Mouse (Mus musculus): ENCODE measurements around the gene Hoxa6.

Gene Hoxa6

DNA sequence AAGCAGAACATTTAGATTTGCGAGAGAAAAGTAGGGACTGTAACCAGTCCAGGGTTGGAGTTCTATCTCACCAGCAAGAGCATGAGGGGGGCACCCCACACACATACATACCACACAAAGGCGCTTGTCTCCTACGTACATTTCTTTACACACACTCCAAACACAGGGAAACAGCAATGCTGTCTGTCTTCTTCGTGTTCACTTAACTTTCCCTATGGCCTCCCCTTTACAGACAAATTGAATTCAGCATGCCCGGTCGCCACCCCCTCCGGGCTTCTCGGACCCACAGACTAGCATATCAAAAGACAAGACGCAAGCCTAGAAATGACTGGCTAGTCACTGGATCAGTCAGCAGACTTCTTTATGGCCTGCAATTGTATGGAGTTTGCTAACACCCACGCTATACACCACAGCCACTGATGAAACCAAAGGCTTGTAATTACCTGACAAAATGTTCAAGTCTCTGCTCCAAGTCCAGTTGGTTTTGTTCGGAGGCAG, 28.3 kb downstream of the Hoxa6 start:
- no peak for DNase-seq (ENCODE audit: low read depth in 2 of 2, low spot score in 2 of 2)

DNA sequence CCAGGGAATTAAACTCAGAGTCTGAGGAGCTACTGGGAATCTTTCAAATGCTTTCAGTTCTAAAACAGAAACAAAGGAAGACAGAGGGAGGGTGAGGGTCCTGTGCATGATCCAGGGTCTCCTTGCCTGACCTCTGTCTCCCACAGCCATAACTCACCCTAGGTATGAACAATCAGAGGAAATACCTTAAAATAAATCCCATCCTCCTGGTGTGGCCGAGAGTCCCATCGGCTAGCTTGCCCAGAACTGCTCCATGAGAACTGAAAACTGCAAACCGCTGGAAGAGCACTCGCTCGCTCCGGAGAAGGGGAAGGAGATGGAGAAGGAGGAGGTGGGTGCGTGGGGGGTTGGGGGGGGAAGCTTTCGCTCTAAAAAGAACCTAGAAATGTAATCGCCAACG, 28.8 kb downstream of the Hoxa6 start:
- no peak for DNase-seq (ENCODE audit: low read depth in 2 of 2, low spot score in 2 of 2)

- DNase-seq (ENCODE audit: low read depth in 2 of 2, low spot score in 2 of 2) = no peak
These were observed 29.4 kb downstream of the Hoxa6 start for GRCm38 (mm10) chr6:52178918-52179665.

DNA sequence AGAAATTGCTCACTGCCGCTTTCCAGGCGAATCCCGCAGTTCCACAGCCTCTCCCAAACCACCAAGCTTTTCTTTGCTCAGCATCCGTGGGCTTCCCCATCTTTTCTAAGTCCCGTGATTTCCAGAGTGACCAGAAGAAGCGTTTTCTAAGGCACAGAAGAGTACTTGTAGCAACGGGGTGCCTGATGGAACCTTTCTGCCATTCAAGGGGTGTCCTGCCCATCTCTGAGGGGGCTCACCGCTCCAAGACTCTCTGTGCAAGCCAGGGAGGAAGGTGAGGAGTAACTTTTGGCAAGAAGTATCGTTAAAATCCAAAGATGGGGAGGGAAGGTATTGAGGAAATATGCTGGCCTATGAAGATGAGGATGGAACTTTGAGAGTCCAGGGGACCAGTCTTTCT, 30.7 kb downstream of the Hoxa6 start:
- no peak for DNase-seq (ENCODE audit: low read depth in 2 of 2, low spot score in 2 of 2)

GRCm38 (mm10) chr6:52177061-52177735, 31.3 kb downstream of the Hoxa6 start, which contains the start of gene 5730596B20Rik:
TSS of gene 5730596B20Rik (plus strand) at chr6:52177498.
- no peak for DNase-seq (ENCODE audit: low read depth in 2 of 2, low spot score in 2 of 2)

- no peak for DNase-seq (ENCODE audit: low read depth in 2 of 2, low spot score in 2 of 2)
These were observed 32.1 kb downstream of the Hoxa6 start for GRCm38 (mm10) chr6:52176391-52176790.

GRCm38 (mm10) chr6:52175864-52176263, 32.7 kb downstream of the Hoxa6 start:
- no peak for DNase-seq (ENCODE audit: low read depth in 2 of 2, low spot score in 2 of 2)

- no peak for DNase-seq (ENCODE audit: low read depth in 2 of 2, low spot score in 2 of 2)
These were observed 33.4 kb downstream of the Hoxa6 start for GRCm38 (mm10) chr6:52174968-52175751.

- DNase-seq (ENCODE audit: low read depth in 2 of 2, low spot score in 2 of 2) = no peak
These were observed 34.9 kb downstream of the Hoxa6 start for GRCm38 (mm10) chr6:52173648-52174047.

DNA sequence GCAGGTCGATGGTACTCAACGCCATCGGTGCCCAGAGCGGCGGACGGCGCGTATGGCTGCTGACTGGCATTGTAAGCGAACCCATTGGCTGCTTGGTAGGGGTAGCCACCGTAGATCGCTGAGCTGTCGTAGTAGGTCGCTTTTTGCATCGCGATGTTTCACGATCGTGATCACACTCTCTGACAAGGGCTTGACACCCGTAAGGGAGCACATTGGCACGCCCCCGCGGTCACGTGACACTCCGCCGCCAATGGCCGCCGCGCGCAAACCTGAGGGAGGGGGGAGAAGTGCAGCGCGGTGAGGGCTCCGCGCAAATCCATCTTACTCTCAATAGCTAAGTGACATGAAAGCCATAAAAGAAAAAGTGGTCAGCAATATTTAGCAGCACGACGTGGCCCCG, 36.0 kb downstream of the Hoxa6 start:
- DNase-seq (ENCODE audit: low read depth in 2 of 2, low spot score in 2 of 2) = no peak

DNA sequence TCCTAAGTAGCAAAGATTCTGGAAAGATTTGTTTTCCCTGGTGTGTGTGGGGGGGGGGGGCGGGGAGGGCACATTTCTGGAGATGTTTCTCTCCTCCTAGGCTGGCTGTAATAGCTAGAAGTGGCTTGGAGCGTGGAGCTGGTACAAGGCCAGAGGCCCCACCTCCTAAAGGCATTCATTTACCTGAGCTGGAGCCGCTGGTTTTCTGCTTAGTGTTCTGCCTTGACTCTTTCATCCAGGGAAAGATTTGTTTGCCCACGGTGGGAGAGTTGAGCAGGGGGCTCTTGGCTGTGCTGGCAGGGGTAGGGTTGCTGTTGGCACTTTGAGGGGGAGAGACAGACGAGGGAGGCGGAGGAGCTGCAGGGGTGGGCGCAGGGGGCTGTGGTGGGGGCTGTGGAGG, 36.6 kb downstream of the Hoxa6 start:
- no peak for DNase-seq (ENCODE audit: low read depth in 2 of 2, low spot score in 2 of 2)

DNA sequence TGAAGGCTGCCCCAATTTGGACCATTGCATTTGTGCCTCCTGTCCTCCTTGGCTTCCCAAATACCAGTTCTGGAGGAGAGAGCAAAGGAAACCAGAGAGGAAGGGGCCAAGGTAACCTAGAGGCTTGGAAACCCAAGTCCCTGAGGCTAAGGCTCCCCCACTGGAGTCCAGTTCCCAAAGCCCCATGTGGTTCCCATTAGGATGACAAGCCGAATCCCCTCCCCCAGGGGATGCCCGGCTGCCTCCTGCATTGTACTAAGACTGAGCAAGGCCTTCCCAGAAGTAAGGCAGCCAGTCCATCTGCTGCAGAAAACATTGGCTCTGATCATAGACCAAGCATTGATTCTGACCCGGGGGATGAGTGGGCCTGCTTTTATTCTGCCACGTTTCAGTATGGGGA, 37.2 kb downstream of the Hoxa6 start:
- DNase-seq (ENCODE audit: low read depth in 2 of 2, low spot score in 2 of 2) = no peak

- DNase-seq (ENCODE audit: low read depth in 2 of 2, low spot score in 2 of 2) = no peak
These were observed 37.7 kb downstream of the Hoxa6 start for GRCm38 (mm10) chr6:52170898-52171223.

DNA sequence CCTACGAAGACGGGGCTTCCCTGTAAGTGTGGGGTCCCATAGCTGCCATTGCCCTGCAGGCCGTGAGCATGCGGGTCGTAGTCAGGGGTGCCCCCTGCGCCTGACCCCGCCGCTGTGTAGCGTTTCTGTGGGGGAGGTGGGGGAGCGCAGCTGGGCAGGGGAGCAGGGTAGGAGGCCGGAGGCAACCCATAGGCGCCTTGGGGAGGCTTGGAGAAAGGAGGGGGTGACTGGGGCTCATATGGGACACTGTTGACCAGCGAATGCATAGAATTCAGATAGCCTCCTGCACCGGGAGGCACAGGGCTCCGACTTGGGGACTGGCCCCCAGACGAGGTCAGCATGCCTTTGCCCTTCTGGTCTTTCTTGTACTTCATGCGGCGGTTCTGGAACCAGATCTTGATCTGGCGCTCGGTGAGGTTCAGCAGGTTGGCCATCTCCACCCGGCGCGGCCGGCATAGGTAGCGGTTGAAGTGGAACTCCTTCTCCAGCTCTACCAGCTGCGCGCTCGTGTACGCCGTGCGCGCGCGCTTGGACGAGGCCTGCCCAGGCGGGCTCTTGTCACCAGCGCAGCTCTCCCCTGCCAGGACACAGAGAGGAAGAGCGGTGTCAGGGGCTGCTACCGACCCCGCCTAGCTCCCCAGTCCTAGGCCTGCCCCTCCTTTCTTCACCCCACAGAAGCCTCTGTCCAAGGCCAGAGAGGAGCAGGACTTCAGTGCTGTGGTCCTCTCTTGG, 38.2 kb downstream of the Hoxa6 start:
- DNase-seq (ENCODE audit: low read depth in 2 of 2, low spot score in 2 of 2) = no peak

GRCm38 (mm10) chr6:52169499-52170165, 38.9 kb downstream of the Hoxa6 start:
- no peak for DNase-seq (ENCODE audit: low read depth in 2 of 2, low spot score in 2 of 2)

DNA sequence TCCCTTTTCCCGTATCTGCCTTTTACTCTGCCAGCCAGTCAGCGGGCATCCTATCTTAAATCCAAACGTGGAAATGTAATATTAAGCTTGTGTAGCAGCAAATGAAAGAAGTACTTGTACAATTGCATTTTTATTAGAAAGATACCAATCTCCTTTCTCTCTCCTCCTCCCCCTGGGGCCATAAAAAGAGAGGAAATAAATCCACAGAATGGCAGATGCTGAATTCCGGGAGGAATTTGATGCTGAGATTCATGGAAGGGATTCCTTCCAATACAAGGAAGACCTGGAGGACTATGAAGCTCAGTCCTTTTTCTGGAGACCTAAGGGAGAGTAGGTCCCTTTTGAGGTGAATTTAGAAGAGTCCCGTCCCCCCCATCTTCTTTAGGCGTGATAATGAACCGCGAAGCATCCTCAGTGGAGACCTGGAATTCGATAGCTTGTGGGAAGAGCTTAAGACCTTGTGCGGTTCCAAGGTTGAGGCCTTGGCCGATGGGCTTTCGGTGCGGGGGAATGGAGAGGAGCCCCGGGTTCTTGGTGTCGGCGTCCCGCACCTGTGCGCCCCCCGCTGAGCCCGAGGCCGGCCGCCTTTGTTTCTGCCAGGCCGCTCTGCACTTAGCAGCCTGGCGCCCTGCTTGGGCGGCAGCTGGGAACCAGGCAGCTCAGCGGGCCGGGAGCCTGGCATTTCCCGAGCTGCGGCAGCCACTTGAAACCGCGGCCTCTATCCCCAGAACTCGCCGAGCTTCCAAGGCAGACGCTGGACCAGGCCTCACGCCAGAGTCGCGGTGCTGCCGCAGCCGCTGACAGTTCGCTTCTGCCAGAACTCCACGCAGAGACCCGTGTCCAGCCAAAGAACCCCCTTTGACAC, 40.1 kb downstream of the Hoxa6 start:
- no peak for DNase-seq (ENCODE audit: low read depth in 2 of 2, low spot score in 2 of 2)

DNA sequence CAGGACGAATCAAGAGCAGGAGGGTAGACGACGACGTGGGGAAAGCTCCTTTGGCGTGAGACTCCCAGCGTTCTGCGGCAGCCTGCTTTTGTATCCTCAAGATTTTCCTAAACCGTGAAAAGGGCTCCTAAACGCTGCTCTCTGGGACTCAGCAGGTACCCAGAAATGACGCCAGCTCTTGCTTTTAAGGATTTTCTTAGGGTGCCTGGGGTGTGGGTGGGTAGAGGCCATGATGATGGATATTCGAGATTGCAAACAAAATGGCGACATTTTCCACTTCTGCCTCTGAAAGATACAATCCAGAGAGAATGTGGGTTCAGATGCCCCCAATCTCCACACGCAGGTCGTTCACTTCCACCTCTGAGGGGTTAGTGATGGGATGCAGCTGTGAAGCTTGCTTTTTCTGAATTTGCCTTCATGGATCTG, 40.8 kb downstream of the Hoxa6 start:
- DNase-seq (ENCODE audit: low read depth in 2 of 2, low spot score in 2 of 2) = no peak

DNA sequence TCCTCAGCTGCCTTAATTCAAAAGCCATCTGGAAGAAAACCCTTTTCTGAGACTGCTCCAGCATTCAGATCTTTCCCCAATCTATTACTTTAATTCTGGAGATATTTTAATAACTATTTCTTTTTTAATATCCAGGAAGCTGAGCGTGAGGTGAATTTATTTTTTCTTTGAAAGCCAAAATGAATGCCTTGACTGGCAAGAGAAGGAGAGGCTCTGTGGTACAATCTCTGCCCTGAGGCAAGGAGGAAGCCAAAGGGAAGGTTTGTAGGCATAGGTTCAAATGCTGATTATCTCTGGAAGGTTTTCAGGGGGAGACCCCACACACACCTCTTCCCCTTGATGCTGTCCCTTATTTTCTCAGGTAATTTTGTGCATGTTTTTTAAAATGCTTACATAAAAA, 41.3 kb downstream of the Hoxa6 start:
- no peak for DNase-seq (ENCODE audit: low read depth in 2 of 2, low spot score in 2 of 2)

GRCm38 (mm10) chr6:52166431-52167077, 42.0 kb downstream of the Hoxa6 start:
- DNase-seq (ENCODE audit: low read depth in 2 of 2, low spot score in 2 of 2) = no peak

Data from CD8-positive naive resting alpha-beta T cell, adult 2 months (primary cell).